Mouse (Mus musculus) liver, embryonic 13.5 days (tissue): ENCODE results near the gene Pepd. TPM values are rescaled to one million over a fixed set of nuclear protein-coding genes. Genes with fewer than 3 reads are reported as not detected.

Experiments
- ATAC-seq: fragments of 200-750 bp; cut with Nextera tagmentation; 2 replicates; pipeline ENCODE4 v1.8.0; 2017; ENCODE audit warnings: low read depth, mild to moderate bottlenecking, moderate number of reproducible peaks, moderate library complexity
- DNase-seq: peaks from one replicate; pipeline ENCODE4 v3.0.0; 2022
- H3K27ac ChIP-seq: fragments of 300-500 bp; sonication (generic); 2 replicates; pipeline ENCODE4 v1.5.1; 2015; ENCODE audit warnings: moderate library complexity, mild to moderate bottlenecking, inconsistent platforms
- H3K27me3 ChIP-seq: fragments of 300-500 bp; sonication (generic); 2 replicates; pipeline ENCODE4 v1.6.1; 2015; ENCODE audit warnings: mild to moderate bottlenecking, inconsistent platforms
- H3K36me3 ChIP-seq: fragments of 300-500 bp; sonication (generic); 2 replicates; pipeline ENCODE4 v1.6.1; 2015; ENCODE audit warnings: mild to moderate bottlenecking, inconsistent platforms
- H3K4me1 ChIP-seq: fragments of 300-500 bp; sonication (generic); replicated peaks from 2 replicates; pipeline ENCODE4 v1.6.1; 2015; ENCODE audit warnings: inconsistent platforms
- H3K4me2 ChIP-seq: fragments of 300-500 bp; sonication (generic); 2 replicates; pipeline ENCODE4 v1.6.1; 2015; ENCODE audit warnings: inconsistent platforms, mild to moderate bottlenecking, moderate library complexity
- H3K4me3 ChIP-seq: fragments of 300-500 bp; sonication (generic); replicated peaks from 2 replicates; pipeline ENCODE4 v1.5.1; 2015; ENCODE audit warnings: mild to moderate bottlenecking, inconsistent platforms
- H3K9ac ChIP-seq: fragments of 300-500 bp; sonication (generic); 2 replicates; pipeline ENCODE4 v1.6.1; 2015; ENCODE audit warnings: mild to moderate bottlenecking, inconsistent platforms
- H3K9me3 ChIP-seq: fragments of 300-500 bp; sonication (generic); replicated peaks from 2 replicates; pipeline ENCODE4 v1.6.1; 2016; ENCODE audit warnings: inconsistent platforms
- WGBS: fragments of 180-500 bp; shearing (Covaris S2); methylation state at CpG from one replicate; pipeline ENCODE4 v1.1.7; 2015; ENCODE audit not compliant: insufficient replicate concordance; 5-methylcytosine and 5-hydroxymethylcytosine counted together
- polyA plus RNA-seq: library from polyadenylated mRNA; unstranded; fragments of >200 nt; fragmentation: Nextera tagmentation; extraction: Ambion mirVana; gene quantifications from 2 replicates; pipeline ENCODE4 v1.2.1, GENCODE M21; 2015

The Pepd gene
- polyA plus RNA-seq, 1 experiment from 2014 or later = 50.8 TPM

- Histone ChIP-seq H3K9ac (peak overlapping the region; percentile 52), H3K27me3 (no peaks in the 10 kb centered on the region), H3K4me2 (peak overlapping the region; percentile 6; the same call in 1 of the 2 replicates), H3K36me3 (peaks cover 28% of the 10 kb centered on the region), H3K9me3 (0 out of 2 replicates have a peak, but pooled peaks cover 7% of the 10 kb centered on the region), H3K4me1 (peaks cover 15% of the 10 kb centered on the region), H3K27ac (peak overlapping the region; percentile 78), H3K4me3 (no peak overlapping the region)
- WGBS = 54% methylated on average over 3 of the region's 3 CpGs
- DNase-seq (peak; percentile 27), ATAC-seq (peak; percentile 96)
Measured at GRCm38 (mm10) chr7:34933142-34933541, 21.0 kb downstream of the Pepd start.

- Histone ChIP-seq H3K27me3 (no peaks in the 10 kb centered on the region), H3K27ac (no peak overlapping the region), H3K4me1 (peaks cover 11% of the 10 kb centered on the region), H3K9me3 (0 out of 2 replicates have a peak, but pooled peaks cover 7% of the 10 kb centered on the region), H3K4me2 (no peak overlapping the region), H3K4me3 (no peak overlapping the region), H3K9ac (no peak overlapping the region), H3K36me3 (peaks cover 28% of the 10 kb centered on the region)
- WGBS = 84% methylated on average over 2 of the region's 2 CpGs
- ATAC-seq (no peak), DNase-seq (no peak)
Measured at GRCm38 (mm10) chr7:34936347-34936746, 24.2 kb downstream of the Pepd start.

DNA sequence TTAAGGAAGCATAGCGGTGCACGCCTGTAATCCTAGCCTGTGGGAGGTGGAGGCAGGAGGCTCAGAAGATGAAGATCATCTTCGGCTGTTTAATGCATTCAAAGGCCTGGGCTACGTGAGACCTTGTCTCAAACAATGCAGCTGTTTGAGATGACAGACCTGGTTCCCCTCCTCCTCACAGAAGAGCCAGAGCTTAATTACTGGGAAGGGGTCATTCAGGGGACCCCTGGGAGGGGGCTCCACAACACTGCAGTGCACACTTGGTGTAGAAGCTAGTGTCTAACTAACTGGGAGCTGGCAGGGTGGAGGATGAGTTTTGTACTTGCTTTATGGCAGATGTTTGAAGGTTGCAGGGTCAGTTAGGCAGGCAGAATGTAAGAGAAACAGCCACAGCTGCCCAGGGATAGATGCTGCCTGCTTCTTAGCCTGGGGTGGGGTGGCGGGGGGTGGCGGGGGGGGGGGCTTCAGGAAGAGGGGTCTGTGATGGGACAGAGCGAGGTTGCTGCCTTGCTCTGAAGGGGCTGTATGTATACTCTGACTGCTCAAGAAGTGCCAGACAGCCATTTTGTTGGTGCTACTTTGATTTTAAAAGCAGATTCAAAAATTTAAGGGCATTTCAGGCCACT is 26.6 kb downstream of the Pepd start:
- Histone ChIP-seq H3K4me3 (no peak overlapping the region), H3K4me1 (no peaks in the 10 kb centered on the region), H3K9ac (no peak overlapping the region), H3K27ac (0 out of 2 replicates have a peak overlapping the region, but pooled peaks have one; percentile 34), H3K36me3 (peaks cover 28% of the 10 kb centered on the region), H3K9me3 (0 out of 2 replicates have a peak, but pooled peaks cover 7% of the 10 kb centered on the region), H3K4me2 (no peak overlapping the region), H3K27me3 (no peaks in the 10 kb centered on the region)
- ATAC-seq = no peak
- no peak for DNase-seq
- 71% methylated on average over 7 of the region's 7 CpGs for WGBS

DNA sequence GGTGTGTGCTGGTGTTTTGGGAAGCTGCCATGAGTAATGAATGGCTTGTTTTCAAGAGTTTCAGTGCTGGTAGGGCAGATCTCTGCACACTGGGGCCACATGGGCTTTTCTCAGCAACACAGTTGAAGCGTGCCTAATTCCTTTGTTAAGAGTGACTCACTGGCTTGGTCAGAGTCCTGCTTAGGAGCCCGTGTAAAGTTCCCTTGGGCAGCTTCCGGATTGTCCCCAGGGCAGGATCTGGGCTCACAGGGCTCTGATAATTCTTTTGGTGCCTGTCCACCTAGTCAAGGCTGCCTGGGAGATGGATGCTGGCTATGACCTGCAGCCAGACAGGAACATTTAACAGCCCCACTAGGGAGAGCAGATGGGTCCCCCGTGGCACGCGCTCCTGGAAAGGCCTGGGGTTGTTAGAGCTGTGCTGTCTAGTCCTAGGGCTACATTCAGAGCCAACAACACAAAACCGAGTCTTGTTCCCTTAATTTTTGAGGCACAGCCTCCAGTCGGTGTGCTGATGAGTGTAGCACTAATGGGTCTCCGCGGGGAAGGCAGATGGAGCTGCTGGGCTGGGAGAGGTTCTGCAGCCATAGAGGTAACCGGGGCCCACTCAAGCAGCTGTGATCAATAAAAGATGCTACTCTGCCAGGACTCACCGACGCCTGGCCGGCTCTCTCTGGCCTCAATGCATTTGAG is 27.2 kb downstream of the Pepd start:
- no peak for ATAC-seq

DNA sequence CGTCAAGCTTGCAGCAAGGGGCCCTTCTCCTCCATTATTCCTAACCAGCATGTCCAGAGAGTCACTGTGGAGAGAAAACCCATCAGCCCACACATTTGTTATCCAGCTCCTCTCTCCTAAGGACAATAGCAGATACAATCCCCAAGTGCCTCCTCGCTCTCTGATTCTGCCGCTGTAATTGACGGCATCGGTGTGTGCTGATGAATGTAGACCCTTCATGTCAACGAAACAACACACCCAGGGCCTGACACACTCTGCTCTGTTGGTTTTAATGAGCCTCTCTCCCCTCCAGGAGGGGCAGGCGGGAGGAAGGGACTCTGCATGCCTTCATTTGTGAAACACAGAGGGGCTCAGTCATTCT is 27.8 kb downstream of the Pepd start:
- no peak for DNase-seq

More for the DNA sequence above, 27.2 kb downstream of the Pepd start:
- DNase-seq = no peak
- Histone ChIP-seq H3K9ac (no peak overlapping the region), H3K4me2 (no peak overlapping the region), H3K36me3 (peaks cover 26% of the 10 kb centered on the region), H3K4me3 (no peak overlapping the region), H3K27ac (no peak overlapping the region), H3K4me1 (no peaks in the 10 kb centered on the region), H3K27me3 (no peaks in the 10 kb centered on the region), H3K9me3 (0 out of 2 replicates have a peak, but pooled peaks cover 7% of the 10 kb centered on the region)
- 80% methylated on average over 14 of the region's 14 CpGs for WGBS

GRCm38 (mm10) chr7:34943581-34944123 is 31.5 kb downstream of the Pepd start:
- no peak overlapping the region for H3K4me2 ChIP-seq
- no peak overlapping the region for H3K27ac ChIP-seq
- no peaks in the 10 kb centered on the region for H3K27me3 ChIP-seq
- DNase-seq (no peak), ATAC-seq (no peak)
- peaks cover 3% of the 10 kb centered on the region; the same call in 1 of the 2 replicates for H3K36me3 ChIP-seq
- H3K9ac ChIP-seq = no peak overlapping the region
- WGBS = 59% methylated on average over 4 of the region's 4 CpGs
- H3K4me3 ChIP-seq = no peak overlapping the region
- H3K9me3 ChIP-seq = no peaks in the 10 kb centered on the region
- no peaks in the 10 kb centered on the region for H3K4me1 ChIP-seq

More for the DNA sequence above, 27.8 kb downstream of the Pepd start:
- no peak overlapping the region for H3K4me3 ChIP-seq
- no peak for ATAC-seq
- no peaks in the 10 kb centered on the region for H3K4me1 ChIP-seq
- H3K9ac ChIP-seq = no peak overlapping the region
- peaks cover 23% of the 10 kb centered on the region for H3K36me3 ChIP-seq
- 0 out of 2 replicates have a peak, but pooled peaks cover 7% of the 10 kb centered on the region for H3K9me3 ChIP-seq
- H3K4me2 ChIP-seq = no peak overlapping the region
- H3K27ac ChIP-seq = no peak overlapping the region
- WGBS = 81% methylated on average over 7 of the region's 7 CpGs
- no peaks in the 10 kb centered on the region for H3K27me3 ChIP-seq

- no peak overlapping the region for H3K27ac ChIP-seq
- H3K9ac ChIP-seq = no peak overlapping the region
- 79% methylated on average over 7 of the region's 7 CpGs for WGBS
- ATAC-seq = no peak
- no peaks in the 10 kb centered on the region for H3K9me3 ChIP-seq
- H3K27me3 ChIP-seq = no peaks in the 10 kb centered on the region
- no peak overlapping the region for H3K4me3 ChIP-seq
- no peak overlapping the region for H3K4me2 ChIP-seq
- DNase-seq = no peak
- no peaks in the 10 kb centered on the region for H3K4me1 ChIP-seq
- H3K36me3 ChIP-seq = peaks cover 3% of the 10 kb centered on the region; the same call in 1 of the 2 replicates
Measured at GRCm38 (mm10) chr7:34946269-34946925, 34.2 kb downstream of the Pepd start.

DNA sequence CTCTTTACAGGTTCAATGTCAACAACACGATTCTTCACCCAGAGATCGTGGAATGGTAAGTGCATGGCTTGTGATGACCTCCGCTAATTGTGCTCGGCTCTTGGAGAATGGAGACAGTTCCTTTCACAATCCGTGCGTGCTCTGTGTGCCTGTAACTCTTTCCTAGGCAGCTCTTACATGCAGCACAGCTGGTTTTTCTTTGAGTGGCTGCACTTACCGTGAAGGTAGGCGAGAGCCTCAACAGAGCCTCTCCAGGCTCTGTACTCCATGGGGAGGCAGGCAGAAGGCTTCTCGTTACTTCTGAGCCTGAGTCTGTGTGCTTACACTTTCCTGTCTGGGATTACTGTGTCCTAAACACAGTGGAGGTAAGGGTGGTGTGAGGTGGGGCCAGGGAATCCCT is 42.4 kb downstream of the Pepd start:
- no peak overlapping the region for H3K27ac ChIP-seq
- H3K4me3 ChIP-seq = no peak overlapping the region
- WGBS = 79% methylated on average over 9 of the region's 9 CpGs
- DNase-seq (no peak), ATAC-seq (no peak)
- H3K4me2 ChIP-seq = no peak overlapping the region
- H3K27me3 ChIP-seq = no peaks in the 10 kb centered on the region
- H3K4me1 ChIP-seq = no peaks in the 10 kb centered on the region
- H3K9me3 ChIP-seq = no peaks in the 10 kb centered on the region
- H3K9ac ChIP-seq = no peak overlapping the region
- H3K36me3 ChIP-seq = no peaks in the 10 kb centered on the region; the same call in 1 of the 2 replicates

DNA sequence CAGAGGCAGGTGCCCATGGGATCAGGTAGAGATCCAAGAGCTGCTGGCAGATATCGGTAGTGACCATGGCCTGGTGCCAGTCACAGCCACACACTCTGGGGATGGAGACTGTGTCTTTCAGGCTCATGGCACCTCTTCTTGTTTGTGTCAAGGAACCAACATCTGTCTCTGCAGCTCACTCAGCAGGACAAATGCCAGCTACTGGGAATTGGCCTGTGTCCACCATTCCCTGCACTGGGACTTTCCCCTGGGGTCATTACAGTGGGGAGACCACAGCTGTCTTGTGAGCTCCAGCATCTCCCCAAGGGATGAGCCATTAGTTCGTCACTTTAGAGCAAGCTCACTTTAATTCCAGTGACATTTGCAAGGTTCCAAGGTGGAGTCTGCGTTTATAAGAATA is 43.1 kb downstream of the Pepd start:
- H3K9ac ChIP-seq = no peak overlapping the region
- H3K27ac ChIP-seq = no peak overlapping the region
- WGBS = 76% methylated on average over 3 of the region's 3 CpGs
- no peak overlapping the region for H3K4me2 ChIP-seq
- H3K4me1 ChIP-seq = no peaks in the 10 kb centered on the region
- H3K4me3 ChIP-seq = no peak overlapping the region
- H3K27me3 ChIP-seq = no peaks in the 10 kb centered on the region
- ATAC-seq (no peak), DNase-seq (no peak)
- H3K36me3 ChIP-seq = no peaks in the 10 kb centered on the region; the same call in 1 of the 2 replicates
- H3K9me3 ChIP-seq = no peaks in the 10 kb centered on the region

- Histone ChIP-seq H3K4me1 (no peaks in the 10 kb centered on the region), H3K9ac (no peak overlapping the region), H3K36me3 (no peaks in the 10 kb centered on the region; the same call in 1 of the 2 replicates), H3K27ac (no peak overlapping the region), H3K4me3 (no peak overlapping the region), H3K4me2 (no peak overlapping the region), H3K9me3 (no peaks in the 10 kb centered on the region), H3K27me3 (no peaks in the 10 kb centered on the region)
- DNase-seq (no peak), ATAC-seq (no peak)
- 90% methylated on average over 8 of the region's 8 CpGs for WGBS
Measured at GRCm38 (mm10) chr7:34957138-34957537, 45.0 kb downstream of the Pepd start.
